13 mouse cellular contexts compared by ENCODE assay signal in the genomic region with DNA sequence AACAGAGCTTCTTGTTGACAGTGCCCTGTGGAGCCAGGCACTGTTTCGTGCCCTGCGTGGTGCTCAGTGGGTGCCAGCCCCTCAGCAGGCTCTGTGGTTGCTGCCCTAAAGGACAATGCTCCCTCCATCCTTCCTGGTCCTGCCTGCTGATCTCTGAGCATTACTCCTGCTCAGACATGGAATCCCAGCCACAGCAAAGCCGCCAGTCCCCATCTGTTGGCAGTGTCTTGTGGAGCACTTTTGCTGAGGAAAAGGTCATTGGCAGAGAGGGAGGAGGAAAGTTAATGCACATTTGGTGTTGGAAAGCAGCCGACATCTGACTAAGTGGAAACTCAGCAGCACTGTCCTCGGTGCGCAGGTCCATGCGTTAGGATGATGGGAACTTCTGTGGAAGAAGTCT.
DNase-seq lines count a peak whose midpoint lies in the region; ATAC-seq lines count a peak whose summit lies in the region.
"Had no signal": no experiment of that assay in that cellular context is flagged by ENCODE, and none has a peak within 500 bp of the region (broad histone marks: within the 10 kb centered on the region; RNA-seq: fewer than 3 reads in every experiment).

No protein-coding gene starts in this region.

- peaks cover 43% of the 10 kb centered on the region for H3K4me1 ChIP-seq in heart, embryonic 16.5 days (ENCODE audit: control insufficient read depth, insufficient read depth, low read length)

- 46% methylated on average over 7 of the region's 7 CpGs for WGBS in heart, embryonic 16.5 days

- ATAC-seq in heart, embryonic 16.5 days (replicated peaks; ENCODE audit: extremely low read depth, insufficient read depth, low FRiP score) = no peak
- ATAC-seq: liver, postnatal 0 days had no signal

- intact Hi-C loops in heart, postnatal 36 days (cut with DNase I) = no loop called here

- no peaks in the 10 kb centered on the region for H3K27me3 ChIP-seq in heart, embryonic 16.5 days (ENCODE audit: control insufficient read depth, insufficient read depth, low read length)
- H3K27me3 ChIP-seq: limb, embryonic 12.5 days had no signal

- no peak overlapping the region for H3K9ac ChIP-seq in heart, embryonic 16.5 days (ENCODE audit: low read length)
- H3K9ac ChIP-seq: limb, embryonic 12.5 days; liver, postnatal 0 days had no signal

- no peaks in the 10 kb centered on the region for H3K9me3 ChIP-seq in heart, embryonic 16.5 days (replicated peaks; ENCODE audit: control insufficient read depth, low read length)
- H3K9me3 ChIP-seq: limb, embryonic 12.5 days had no signal

- peak overlapping the region; percentile 48 for H3K27ac ChIP-seq in heart, embryonic 16.5 days (ENCODE audit: low read length)
- H3K27ac ChIP-seq: limb, embryonic 12.5 days had no signal

- DNase-seq in heart, postnatal 36 days = no peak
- DNase-seq in NIH3T3 (ENCODE audit: low read depth) = peak; percentile 17
- DNase-seq in brain, adult 2 months (ENCODE audit: low read depth, low spot score) = peak; percentile 85
- peak; percentile 43 to 52 for DNase-seq in cerebellum, postnatal 36 days
- no peak for DNase-seq in ovary, postnatal 10 days (ENCODE audit: low spot score)
- DNase-seq in frontal cortex, postnatal 14 days (ENCODE audit: low spot score in 2 of 2) = no peak
- no peak for DNase-seq in kidney, adult 9 months
- DNase-seq: kidney, adult 11 months; liver, postnatal 0 days; right cerebral cortex, adult 18-20 months had no signal

- H3K4me2 ChIP-seq in heart, embryonic 16.5 days (ENCODE audit: low read depth, low read length) = no peak overlapping the region
- H3K4me2 ChIP-seq: heart, embryonic 11.5 days; limb, embryonic 12.5 days had no signal

- H3K36me3 ChIP-seq in heart, embryonic 16.5 days (ENCODE audit: control insufficient read depth, insufficient read depth) = peaks cover 27% of the 10 kb centered on the region

- no peak overlapping the region for H3K4me3 ChIP-seq in heart, embryonic 16.5 days (ENCODE audit: low read length)
- H3K4me3 ChIP-seq: limb, embryonic 12.5 days had no signal

Comparison
In these comparisons a context has a peak if more than half of its experiments do, and no peak if none do; other contexts are left out.
1. DNase-seq: peak in NIH3T3 (single experiment), brain, adult 2 months (single experiment) and cerebellum, postnatal 36 days (2 of 2); none in heart, postnatal 36 days (0 of 2), ovary, postnatal 10 days (single experiment), frontal cortex, postnatal 14 days (0 of 2) and kidney, adult 9 months (single experiment).